Mouse (Mus musculus) E14TG2a.4 (cell line): ENCODE data around the gene Gga3.
A peak's percentile ranks its signal among the peaks of the same experiment; 100 is the strongest.

Experiments
- H3K27me3 ChIP-seq: 2 replicates; pipeline ENCODE4 v1.6.1; 2014; ENCODE audit warnings: low read length, control low read depth; ENCODE audit not compliant: insufficient read depth
- H3K36me3 ChIP-seq: 2 replicates; pipeline ENCODE4 v1.6.1; 2014; ENCODE audit warnings: low read length, control low read depth; ENCODE audit not compliant: insufficient read depth
- H3K4me1 ChIP-seq: replicated peaks from 2 replicates; pipeline ENCODE4 v1.6.1; 2014; ENCODE audit warnings: low read depth, low read length, control low read depth
- H3K4me3 ChIP-seq: replicated peaks from 2 replicates; pipeline ENCODE4 v1.5.1; 2014; ENCODE audit warnings: mild to moderate bottlenecking, low read length
- H3K9me3 ChIP-seq: 2 replicates; pipeline ENCODE4 v1.6.1; 2014; ENCODE audit warnings: low read length, control low read depth
- CTCF ChIP-seq: conservative IDR thresholded peaks from 2 replicates; pipeline ENCODE4 v1.5.1; 2014; ENCODE audit warnings: low read length
- NANOG ChIP-seq: IDR thresholded peaks from 2 replicates; pipeline ENCODE4 v1.6.1; 2014; ENCODE audit warnings: borderline replicate concordance, low read length, mixed read lengths
- POU5F1 ChIP-seq: IDR thresholded peaks from 2 replicates; pipeline ENCODE4 v1.6.1; 2014; ENCODE audit warnings: low read length, borderline replicate concordance

Gene Gga3

DNA sequence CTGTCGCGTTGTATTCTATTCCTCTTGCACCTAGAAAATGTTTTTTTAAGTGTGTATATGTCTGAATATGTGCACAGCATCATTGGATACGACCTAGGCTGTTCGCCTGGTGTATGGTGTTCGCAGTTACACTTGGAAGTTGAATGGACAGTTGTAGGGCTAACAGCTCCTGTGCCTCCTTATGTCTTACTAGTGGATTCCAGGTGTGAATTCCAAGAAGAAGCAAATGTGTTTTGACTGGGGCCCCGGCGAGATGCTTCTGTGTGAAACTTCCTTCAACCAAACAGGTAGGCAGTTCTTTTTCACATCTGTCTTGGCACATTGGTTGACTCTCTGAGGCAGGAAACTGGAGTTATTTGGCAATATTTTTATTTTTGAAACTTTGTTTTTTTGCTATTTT, 38.9 kb downstream of the Gga3 start:
- Histone ChIP-seq H3K4me3 (peak overlapping the region; percentile 93), H3K36me3 (peaks cover 48% of the 10 kb centered on the region), H3K4me1 (peaks cover 36% of the 10 kb centered on the region), H3K27me3 (no peaks in the 10 kb centered on the region), H3K9me3 (no peaks in the 10 kb centered on the region)
- TF ChIP-seq CTCF (no peak), POU5F1 (no peak), NANOG (no peak)

DNA sequence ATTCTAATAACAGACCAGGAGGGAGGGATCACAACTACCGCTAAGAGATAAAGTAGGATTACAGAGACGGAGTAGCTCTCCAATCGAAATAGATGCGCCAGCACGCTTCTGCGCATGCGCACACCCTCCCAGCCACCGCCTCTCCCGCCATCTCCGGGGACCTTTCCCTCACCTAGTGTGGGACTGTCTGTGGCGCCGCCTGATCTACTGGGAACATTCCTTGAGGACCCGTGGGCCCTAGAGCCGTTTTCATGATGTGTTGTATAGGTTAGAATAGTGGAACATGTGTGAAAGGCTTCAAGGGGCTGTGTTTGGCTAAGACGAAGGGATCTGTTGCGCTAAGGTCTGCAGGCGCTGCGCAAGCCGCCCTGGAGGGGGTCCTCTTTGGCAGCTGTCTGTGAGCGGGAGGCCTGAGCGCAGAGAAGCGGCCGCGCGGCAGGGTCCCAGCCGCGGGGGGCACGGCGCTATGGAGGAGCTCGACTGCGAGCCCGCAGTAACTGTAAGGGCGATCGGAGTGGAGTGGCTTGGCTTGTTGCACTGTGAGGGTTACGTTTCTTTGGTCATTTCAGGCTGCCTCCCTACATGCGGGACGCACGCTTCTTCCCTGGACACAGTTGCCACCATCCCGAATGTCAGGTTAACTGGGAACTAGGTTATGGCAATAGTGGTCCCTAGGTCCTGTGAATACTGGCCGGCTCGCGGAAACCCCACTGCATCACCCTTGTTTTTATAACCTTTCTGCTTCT, 39.6 kb downstream of the Gga3 start, which contains the start of gene Nup85:
Gene Nup85, plus strand, starts transcription at position 371 of the 746 bp plus-strand sequence.
- Histone ChIP-seq H3K4me3 (peak within 1 kb of the TSS; percentile 93), H3K9me3 (no peaks in the 10 kb centered on the region), H3K4me1 (peaks cover 29% of the 10 kb centered on the region), H3K27me3 (no peaks in the 10 kb centered on the region), H3K36me3 (peaks cover 41% of the 10 kb centered on the region)
- TF ChIP-seq POU5F1 (no peak), CTCF (no peak), NANOG (no peak)

DNA sequence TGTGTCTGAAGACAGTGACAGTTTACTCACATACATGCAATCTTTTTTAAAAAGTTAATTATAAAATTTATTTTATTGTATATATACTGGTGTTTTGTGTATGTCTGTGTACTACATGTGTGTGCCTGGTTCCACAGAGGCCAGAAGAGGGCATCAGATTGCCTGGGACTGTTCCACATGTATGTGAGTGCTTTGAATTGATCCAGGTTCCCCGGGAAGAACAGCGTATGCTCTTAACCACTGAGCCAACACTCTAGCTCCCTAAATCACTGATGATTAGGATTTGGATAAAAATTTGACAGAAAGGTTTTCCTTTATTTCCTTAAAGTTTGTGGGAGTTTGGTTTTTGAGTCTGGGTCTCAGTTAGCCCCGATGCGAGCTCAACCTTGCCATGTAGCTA, 40.4 kb downstream of the Gga3 start:
- Histone ChIP-seq H3K36me3 (peaks cover 33% of the 10 kb centered on the region), H3K4me3 (peak overlapping the region; percentile 93), H3K4me1 (peaks cover 33% of the 10 kb centered on the region), H3K27me3 (no peaks in the 10 kb centered on the region), H3K9me3 (no peaks in the 10 kb centered on the region)
- TF ChIP-seq NANOG (no peak), POU5F1 (no peak), CTCF (no peak)

DNA sequence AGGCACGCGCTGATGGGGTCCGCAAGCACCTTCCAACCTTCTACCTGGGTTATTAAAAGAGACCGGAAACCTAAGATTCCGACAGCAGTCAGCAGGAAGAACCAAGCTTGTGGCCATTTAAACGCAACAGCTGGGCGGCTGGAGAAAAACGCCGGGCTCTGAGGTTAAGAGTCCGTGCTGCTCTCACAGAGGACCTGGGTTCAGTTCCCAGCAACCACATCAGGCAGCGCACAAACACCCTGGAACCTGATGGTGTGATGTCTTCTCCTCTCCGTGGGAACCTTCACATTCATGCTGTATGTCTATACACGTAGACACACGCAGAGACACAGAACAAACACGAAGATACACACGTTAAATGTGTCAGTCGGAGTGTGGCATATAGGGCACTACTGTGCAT, 48.1 kb downstream of the Gga3 start:
- Histone ChIP-seq H3K27me3 (no peaks in the 10 kb centered on the region), H3K36me3 (no peaks in the 10 kb centered on the region), H3K4me3 (peak overlapping the region; percentile 52), H3K9me3 (no peaks in the 10 kb centered on the region), H3K4me1 (peaks cover 42% of the 10 kb centered on the region)
- TF ChIP-seq NANOG (no peak), POU5F1 (no peak), CTCF (no peak)

DNA sequence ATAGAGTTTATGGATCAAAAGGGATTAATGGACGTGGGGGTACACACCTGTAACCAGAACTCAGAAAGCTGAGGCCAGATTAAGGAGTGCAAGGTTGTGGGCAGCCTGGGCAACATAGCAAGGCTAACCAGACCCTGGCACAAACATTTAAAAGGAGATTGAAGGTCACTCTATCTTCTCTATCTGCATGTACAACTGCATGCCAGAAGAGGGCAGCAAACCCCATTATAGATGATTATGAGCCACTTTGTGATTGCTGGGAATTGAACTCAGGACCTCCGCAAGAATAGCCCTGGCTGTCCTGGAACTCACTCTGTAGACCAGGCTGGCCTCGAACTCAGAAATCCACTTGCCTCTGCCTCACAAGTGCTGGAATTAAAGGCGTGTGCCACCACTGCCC, 51.1 kb downstream of the Gga3 start:
- H3K36me3 ChIP-seq = no peaks in the 10 kb centered on the region
- TF ChIP-seq POU5F1 (no peak), NANOG (no peak), CTCF (peak; percentile 46)
- no peak overlapping the region for H3K4me3 ChIP-seq
- H3K27me3 ChIP-seq = no peaks in the 10 kb centered on the region
- peaks cover 27% of the 10 kb centered on the region for H3K4me1 ChIP-seq
- H3K9me3 ChIP-seq = no peaks in the 10 kb centered on the region

DNA sequence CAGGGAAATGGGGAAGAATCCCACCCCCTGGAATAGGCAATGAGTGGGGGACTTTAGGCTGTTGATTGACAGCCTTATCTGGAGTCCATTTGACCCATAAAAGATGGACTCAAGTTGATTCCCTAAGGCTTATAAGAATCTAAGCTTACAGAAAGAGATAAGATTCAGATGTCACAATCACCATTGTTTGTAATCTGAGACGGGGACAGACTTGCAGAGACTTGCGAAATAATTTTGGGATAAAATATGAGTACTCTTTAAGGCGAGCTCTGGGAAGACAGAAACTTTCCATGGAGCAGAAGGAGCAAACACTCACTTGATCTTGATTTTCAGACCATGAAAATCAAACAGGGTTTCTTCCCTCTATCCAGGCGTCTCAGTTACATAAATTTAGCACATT, 60.3 kb downstream of the Gga3 start:
- Histone ChIP-seq H3K36me3 (no peaks in the 10 kb centered on the region), H3K9me3 (no peaks in the 10 kb centered on the region)

DNA sequence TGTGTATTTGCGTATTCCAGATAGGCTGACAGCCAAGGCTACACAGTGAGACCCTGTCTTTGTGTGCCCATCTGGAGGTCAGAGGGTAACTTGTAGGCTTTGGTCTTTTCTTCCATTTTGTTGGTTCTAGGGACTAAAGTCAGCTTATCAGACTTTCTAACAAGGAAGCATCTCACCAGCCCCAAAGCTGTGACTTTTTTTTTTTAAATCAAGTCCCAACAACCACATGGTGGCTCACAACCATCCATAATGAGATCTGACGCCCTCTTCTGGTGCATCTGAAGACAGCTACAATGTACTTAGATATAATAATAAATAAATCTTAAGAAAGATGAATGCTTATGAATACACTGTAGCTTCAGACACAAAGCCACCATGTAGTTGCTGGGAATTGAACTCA, 65.8 kb downstream of the Gga3 start:
- Histone ChIP-seq H3K36me3 (peaks cover 19% of the 10 kb centered on the region), H3K4me1 (peaks cover 38% of the 10 kb centered on the region), H3K27me3 (peaks cover 5% of the 10 kb centered on the region; the same call in 1 of the 2 replicates), H3K9me3 (no peaks in the 10 kb centered on the region), H3K4me3 (no peak overlapping the region)
- TF ChIP-seq CTCF (no peak; the same call in 1 of the 2 replicates), POU5F1 (no peak), NANOG (no peak)

More for the DNA sequence above, 60.3 kb downstream of the Gga3 start:
- Histone ChIP-seq H3K4me1 (peaks cover 12% of the 10 kb centered on the region), H3K4me3 (no peak overlapping the region), H3K27me3 (peaks cover 7% of the 10 kb centered on the region; the same call in 1 of the 2 replicates)
- no peak for TF ChIP-seq CTCF

DNA sequence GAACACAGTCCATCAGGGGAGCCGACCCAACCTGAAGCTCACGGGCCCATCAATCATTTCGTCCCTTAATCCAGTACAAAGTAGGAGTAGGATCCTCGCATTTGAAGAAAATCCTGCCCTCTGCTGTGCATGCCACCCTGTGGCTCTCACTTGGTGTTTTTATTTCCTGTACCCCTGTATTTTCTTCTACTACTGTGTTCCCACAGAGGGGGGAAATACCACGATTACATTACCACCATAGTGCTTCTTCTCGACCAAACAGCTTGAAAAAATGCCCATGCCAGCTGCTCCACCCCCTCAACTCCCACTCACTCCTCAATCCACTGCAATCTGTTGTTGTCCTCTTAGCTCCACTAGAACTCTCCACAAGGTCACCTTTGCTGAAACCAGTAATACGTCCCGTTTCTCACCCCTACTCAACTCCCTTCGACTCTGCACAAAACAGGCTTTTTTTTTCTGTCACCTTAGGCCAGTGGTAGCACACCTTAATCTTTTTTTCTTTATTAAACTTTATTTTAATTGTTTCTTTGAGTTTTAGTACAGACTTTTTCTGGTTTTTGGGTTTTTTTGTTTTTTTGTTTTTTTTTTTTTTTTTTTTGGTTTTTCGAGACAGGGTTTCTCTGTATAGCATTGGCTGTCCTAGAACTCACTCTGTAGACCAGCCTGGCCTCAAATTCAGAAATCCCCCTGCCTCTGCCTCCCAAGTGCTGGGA, 66.8 kb downstream of the Gga3 start:
- no peaks in the 10 kb centered on the region for H3K27me3 ChIP-seq
- H3K36me3 ChIP-seq = peaks cover 29% of the 10 kb centered on the region
- H3K9me3 ChIP-seq = no peaks in the 10 kb centered on the region
- peaks cover 49% of the 10 kb centered on the region for H3K4me1 ChIP-seq
- no peak for TF ChIP-seq CTCF
- TF ChIP-seq NANOG = no peak
- no peak for TF ChIP-seq POU5F1
- peak overlapping the region; percentile 76 for H3K4me3 ChIP-seq

DNA sequence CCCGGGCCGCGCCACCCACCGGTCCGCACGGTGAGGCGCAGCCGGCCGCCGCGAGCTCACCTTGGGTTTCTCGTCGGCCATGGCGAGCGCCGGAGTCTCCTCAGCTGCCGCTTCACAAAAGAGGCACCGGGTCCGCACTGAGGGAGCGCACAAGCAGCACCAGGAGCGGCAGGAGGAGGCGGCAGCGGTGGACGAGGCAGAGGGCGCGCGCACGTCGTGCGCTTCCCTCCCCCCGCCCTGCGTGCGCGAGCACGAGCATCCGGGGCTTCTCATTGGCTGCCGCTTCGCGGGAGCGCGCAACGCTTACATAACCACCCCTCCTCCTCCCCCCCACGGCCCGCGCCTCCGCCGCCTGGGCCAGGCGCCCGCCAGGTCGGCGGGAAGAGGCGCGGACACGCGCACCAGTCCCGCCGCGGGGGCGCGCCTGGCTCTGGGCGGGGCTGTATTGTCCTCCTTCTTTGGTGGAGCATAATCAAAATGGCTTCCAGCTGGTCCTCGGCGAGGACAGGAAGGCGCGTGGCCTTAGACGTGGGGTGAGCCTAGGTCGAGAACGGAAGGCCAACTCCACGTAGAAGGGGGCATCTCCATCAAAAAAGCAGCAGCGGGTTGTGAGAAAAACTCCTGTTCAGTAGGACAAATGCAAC, 67.7 kb downstream of the Gga3 start, which contains the start of gene Sumo2:
Gene Sumo2, minus strand, starts transcription at position 239 of the 644 bp plus-strand sequence.
- Histone ChIP-seq H3K4me3 (peak within 1 kb of the TSS; percentile 94), H3K4me1 (peaks cover 57% of the 10 kb centered on the region)
- TF ChIP-seq CTCF = no peak
- TF ChIP-seq NANOG = no peak
- no peak for TF ChIP-seq POU5F1

More for the DNA sequence above, 67.7 kb downstream of the Gga3 start, which contains the start of gene Sumo2:
- Histone ChIP-seq H3K9me3 (no peaks in the 10 kb centered on the region), H3K36me3 (peaks cover 38% of the 10 kb centered on the region), H3K27me3 (no peaks in the 10 kb centered on the region)
